Mouse (Mus musculus): ENCODE measurements around the gene Baat.
A peak's percentile ranks its signal among the peaks of the same experiment; 100 is the strongest.
"Not testable (repeated sequence)": the region's sequence is repeated elsewhere in the genome, so short reads cannot be mapped to it uniquely, and the experiment has no call there.

Gene Baat

GRCm38 (mm10) chr4:49506386-49506785, at the start of gene Baat:
Baat (minus strand) TSS chr4:49506557.
- no peak for DNase-seq

- DNase-seq: no peak
Observed at GRCm38 (mm10) chr4:49553380-49553779, 47.0 kb upstream of the Baat start.

- DNase-seq: no peak
Observed at GRCm38 (mm10) chr4:49549383-49549782, 43.0 kb upstream of the Baat start, which contains the start of gene Aldob. Aldob (minus strand) TSS chr4:49549546.

GRCm38 (mm10) chr4:49547544-49548219, 41.3 kb upstream of the Baat start:
- no peak for DNase-seq

GRCm38 (mm10) chr4:49546873-49547543, 40.7 kb upstream of the Baat start:
- no peak for DNase-seq

- DNase-seq: no peak
Observed at GRCm38 (mm10) chr4:49546026-49546425, 39.7 kb upstream of the Baat start.

GRCm38 (mm10) chr4:49540966-49541365, 34.6 kb upstream of the Baat start:
- DNase-seq: no peak

GRCm38 (mm10) chr4:49539665-49540064, 33.3 kb upstream of the Baat start:
- peak; percentile 8 for DNase-seq

GRCm38 (mm10) chr4:49536671-49537070, 30.3 kb upstream of the Baat start:
- no peak for DNase-seq

- no peak for DNase-seq
Observed at GRCm38 (mm10) chr4:49535675-49536294, 29.4 kb upstream of the Baat start.

GRCm38 (mm10) chr4:49535036-49535435, 28.7 kb upstream of the Baat start:
- no peak for DNase-seq

- no peak for DNase-seq
Observed at GRCm38 (mm10) chr4:49522576-49522975, 16.2 kb upstream of the Baat start.

- no peak for DNase-seq
Observed at GRCm38 (mm10) chr4:49521346-49521745, 15.0 kb upstream of the Baat start.

- DNase-seq: peak; percentile 98
Observed at GRCm38 (mm10) chr4:49520572-49521340, 14.4 kb upstream of the Baat start, which contains the start of the genes Mrpl50 and Zfp189. Mrpl50 (minus strand) TSS chr4:49521093. Zfp189 (plus strand) TSS chr4:49521176.

- DNase-seq: no peak
Observed at GRCm38 (mm10) chr4:49519476-49519875, 13.1 kb upstream of the Baat start.

- no peak for DNase-seq
Observed at GRCm38 (mm10) chr4:49514441-49514840, 8.1 kb upstream of the Baat start.

- DNase-seq: no peak
Observed at GRCm38 (mm10) chr4:49512636-49513035, 6.3 kb upstream of the Baat start.

- DNase-seq: not testable (repeated sequence)
Observed at GRCm38 (mm10) chr4:49510236-49510835, 4.0 kb upstream of the Baat start.

GRCm38 (mm10) chr4:49509183-49509582, 2.8 kb upstream of the Baat start:
- no peak for DNase-seq

- no peak for DNase-seq
Observed at GRCm38 (mm10) chr4:49503563-49503962, 2.8 kb downstream of the Baat start.

- DNase-seq: not testable (repeated sequence)
Observed at GRCm38 (mm10) chr4:49485934-49486650, 20.3 kb downstream of the Baat start.

- DNase-seq: no peak
Observed at GRCm38 (mm10) chr4:49485442-49485841, 20.9 kb downstream of the Baat start.

All from lung, postnatal 36 days (tissue).